In genomic region chr3:145962411-145962810, GRCm38 (mm10) we compare ENCODE assay signal across 14 mouse cellular contexts. TPM values are rescaled to one million over a fixed set of nuclear protein-coding genes. Genes with fewer than 3 reads are reported as not detected.
DNase-seq lines count a peak whose midpoint lies in the region; ATAC-seq lines count a peak whose summit lies in the region.
"Had no signal": no experiment of that assay in that cellular context is flagged by ENCODE, and none has a peak within 500 bp of the region (broad histone marks: within the 10 kb centered on the region; RNA-seq: fewer than 3 reads in every experiment).

No protein-coding gene starts in this region.

- intact Hi-C loops in gastrocnemius, postnatal 36 days (cut with DNase I): no loop called here

- H3K4me2 ChIP-seq in heart, embryonic 14.5 days (ENCODE audit: low read length): no peak overlapping the region
- H3K4me2 ChIP-seq in limb, embryonic 12.5 days: peak overlapping the region; percentile 42
- 0 out of 2 replicates have a peak overlapping the region, but pooled peaks have one; percentile 23 for H3K4me2 ChIP-seq in kidney, embryonic 15.5 days

- no peak overlapping the region for H3K4me3 ChIP-seq in heart, embryonic 14.5 days (ENCODE audit: control insufficient read depth in 1 of 2, insufficient read depth in 1 of 2, low read depth in 1 of 2, low read length in 2 of 2)
- no peak overlapping the region for H3K4me3 ChIP-seq in limb, embryonic 12.5 days (replicated peaks)
- H3K4me3 ChIP-seq in limb, embryonic 10.5 days: no peak overlapping the region
- no peak overlapping the region for H3K4me3 ChIP-seq in kidney, embryonic 15.5 days (replicated peaks)
- H3K4me3 ChIP-seq: hindbrain, embryonic 15.5 days; neural tube, embryonic 13.5 days had no signal

- 41% methylated on average over 9 of the region's 9 CpGs for WGBS in heart, embryonic 14.5 days
- 10% methylated on average over 9 of the region's 9 CpGs for WGBS in limb, embryonic 12.5 days
- 15% methylated on average over 9 of the region's 9 CpGs for WGBS in limb, embryonic 10.5 days
- WGBS in kidney, embryonic 15.5 days: 27% methylated on average over 9 of the region's 9 CpGs

- H3K27me3 ChIP-seq in heart, embryonic 14.5 days (ENCODE audit: control insufficient read depth, insufficient read depth, low read length): no peaks in the 10 kb centered on the region
- peaks cover 40% of the 10 kb centered on the region for H3K27me3 ChIP-seq in limb, embryonic 12.5 days
- H3K27me3 ChIP-seq in limb, embryonic 10.5 days (ENCODE audit: low read depth, poor library complexity, severe bottlenecking): peaks cover 49% of the 10 kb centered on the region
- peaks cover 31% of the 10 kb centered on the region for H3K27me3 ChIP-seq in kidney, embryonic 15.5 days

- H3K27ac ChIP-seq in heart, embryonic 14.5 days (replicated peaks in 1 of 2; ENCODE audit: control insufficient read depth in 1 of 2, insufficient read depth in 1 of 2, low read depth in 2 of 2, low read length in 2 of 2): peak overlapping the region; percentile 85 to 97
- H3K27ac ChIP-seq in limb, embryonic 12.5 days: no peak overlapping the region
- H3K27ac ChIP-seq in limb, embryonic 10.5 days: no peak overlapping the region
- no peak overlapping the region for H3K27ac ChIP-seq in kidney, embryonic 15.5 days
- H3K27ac ChIP-seq: embryonic facial prominence, embryonic 15.5 days; hindbrain, embryonic 15.5 days; neural tube, embryonic 13.5 days had no signal

- no peaks in the 10 kb centered on the region for H3K36me3 ChIP-seq in heart, embryonic 14.5 days (ENCODE audit: control insufficient read depth, insufficient read depth, low read length)
- H3K36me3 ChIP-seq in limb, embryonic 12.5 days: no peaks in the 10 kb centered on the region
- no peaks in the 10 kb centered on the region for H3K36me3 ChIP-seq in limb, embryonic 10.5 days
- no peaks in the 10 kb centered on the region for H3K36me3 ChIP-seq in kidney, embryonic 15.5 days
- H3K36me3 ChIP-seq: embryonic facial prominence, embryonic 15.5 days; hindbrain, embryonic 15.5 days; neural tube, embryonic 13.5 days had no signal

- no peak for ATAC-seq in heart, embryonic 14.5 days (ENCODE audit: insufficient number of reproducible peaks, insufficient read depth, low FRiP score, low read depth)
- no peak for ATAC-seq in limb, embryonic 12.5 days (ENCODE audit: insufficient number of reproducible peaks, insufficient read depth, low FRiP score, low TSS enrichment, low read depth)
- ATAC-seq in kidney, embryonic 15.5 days (replicated peaks; ENCODE audit: low FRiP score): no peak

- DNase-seq in heart, adult 8-10 months (ENCODE audit: low spot score): no peak
- no peak for DNase-seq in limb, embryonic 10.5 days (ENCODE audit: low spot score)
- peak; percentile 45 for DNase-seq in lung, postnatal 10 days
- no peak for DNase-seq in gastrocnemius, postnatal 36 days
- no peak for DNase-seq in cerebellum, postnatal 10 days
- DNase-seq: adrenal gland, postnatal 10 days; cerebellum, adult 18-20 months; thymus, adult 2 months had no signal

- peaks cover 3% of the 10 kb centered on the region; the same call in 1 of the 2 replicates for H3K9me3 ChIP-seq in heart, embryonic 14.5 days (ENCODE audit: control insufficient read depth, low read length)
- peaks cover 9% of the 10 kb centered on the region; the same call in 1 of the 2 replicates for H3K9me3 ChIP-seq in limb, embryonic 12.5 days
- H3K9me3 ChIP-seq in limb, embryonic 10.5 days (replicated peaks): no peaks in the 10 kb centered on the region; the same call in 1 of the 2 replicates
- H3K9me3 ChIP-seq in kidney, embryonic 15.5 days (replicated peaks): 0 out of 2 replicates have a peak, but pooled peaks cover 4% of the 10 kb centered on the region
- H3K9me3 ChIP-seq: embryonic facial prominence, embryonic 15.5 days; hindbrain, embryonic 15.5 days; neural tube, embryonic 13.5 days had no signal

- peaks cover 30 to 39% of the 10 kb centered on the region in 2 experiments for H3K4me1 ChIP-seq in heart, embryonic 14.5 days (ENCODE audit: control insufficient read depth in 2 of 2, insufficient read depth in 2 of 2, low read length in 2 of 2)
- peaks cover 31% of the 10 kb centered on the region for H3K4me1 ChIP-seq in limb, embryonic 12.5 days (replicated peaks)
- H3K4me1 ChIP-seq in limb, embryonic 10.5 days: peaks cover 21% of the 10 kb centered on the region
- H3K4me1 ChIP-seq in kidney, embryonic 15.5 days: peaks cover 31% of the 10 kb centered on the region

- peak overlapping the region; percentile 56; the same call in 1 of the 2 replicates for H3K9ac ChIP-seq in heart, embryonic 14.5 days (ENCODE audit: low read length)
- H3K9ac ChIP-seq in limb, embryonic 12.5 days (replicated peaks): no peak overlapping the region
- no peak overlapping the region for H3K9ac ChIP-seq in kidney, embryonic 15.5 days
- H3K9ac ChIP-seq: embryonic facial prominence, embryonic 15.5 days; hindbrain, embryonic 15.5 days; neural tube, embryonic 13.5 days had no signal

RNA-seq across cellular contexts. Expression of gene 2410004B18Rik, which starts 24.6 kb away (rescaled TPM):
- 36.9 and 43.1 TPM in 2 replicates for polyA plus RNA-seq in heart, embryonic 14.5 days (2014; fragmentation: Nextera tagmentation; extraction: Ambion mirVana)
- total RNA-seq in heart, adult 8-10 months (2022): 10 to 100 TPM; 13.2 to 21.6 (median 18.0) TPM
- 47.4 and 55.2 TPM in 2 replicates for polyA plus RNA-seq in limb, embryonic 12.5 days (2016; fragmentation: Nextera tagmentation; extraction: Ambion mirVana)
- polyA plus RNA-seq in limb, embryonic 10.5 days (2016; fragmentation: Nextera tagmentation; extraction: Ambion mirVana): 50.1 and 52.4 TPM in 2 replicates
- 50.2 and 52.7 TPM in 2 replicates for polyA plus RNA-seq in kidney, embryonic 15.5 days (2015; fragmentation: Nextera tagmentation; extraction: Ambion mirVana)
- total RNA-seq in gastrocnemius, postnatal 36 days (2021): 10 to 100 TPM; 17.2 to 18.0 TPM

RNA-seq across cellular contexts. Expression of gene Syde2, which starts 25.3 kb away (rescaled TPM):
- 12.7 and 12.8 TPM in 2 replicates for polyA plus RNA-seq in heart, embryonic 14.5 days (2014; fragmentation: Nextera tagmentation; extraction: Ambion mirVana)
- total RNA-seq in heart, adult 8-10 months (2022): 10 to 100 TPM; 16.7 to 21.8 (median 19.0) TPM
- polyA plus RNA-seq in limb, embryonic 12.5 days (2016; fragmentation: Nextera tagmentation; extraction: Ambion mirVana): 2.5 and 3.3 TPM in 2 replicates
- polyA plus RNA-seq in limb, embryonic 10.5 days (2016; fragmentation: Nextera tagmentation; extraction: Ambion mirVana): 1.2 and 1.3 TPM in 2 replicates
- 1.4 and 1.8 TPM in 2 replicates for polyA plus RNA-seq in kidney, embryonic 15.5 days (2015; fragmentation: Nextera tagmentation; extraction: Ambion mirVana)
- under 1 TPM; 0.79 to 0.82 TPM for total RNA-seq in gastrocnemius, postnatal 36 days (2021)

RNA-seq across cellular contexts. Expression of gene Bcl10, which starts 39.8 kb away (rescaled TPM):
- polyA plus RNA-seq in heart, embryonic 14.5 days (2014; fragmentation: Nextera tagmentation; extraction: Ambion mirVana): 40.2 and 44.0 TPM in 2 replicates
- 10 to 100 TPM; 14.9 to 17.6 (median 16.5) TPM for total RNA-seq in heart, adult 8-10 months (2022)
- polyA plus RNA-seq in limb, embryonic 12.5 days (2016; fragmentation: Nextera tagmentation; extraction: Ambion mirVana): 50.8 and 54.6 TPM in 2 replicates
- 44.0 and 45.5 TPM in 2 replicates for polyA plus RNA-seq in limb, embryonic 10.5 days (2016; fragmentation: Nextera tagmentation; extraction: Ambion mirVana)
- polyA plus RNA-seq in kidney, embryonic 15.5 days (2015; fragmentation: Nextera tagmentation; extraction: Ambion mirVana): 52.2 and 53.5 TPM in 2 replicates
- 10 to 100 TPM in 1 of 2 experiments, 1 to 10 TPM in 1; 8.5 to 10.0 TPM for total RNA-seq in gastrocnemius, postnatal 36 days (2021)

Comparison
In these comparisons a context has a peak if more than half of its experiments do, and no peak if none do; other contexts are left out.
1. H3K27ac ChIP-seq: peak in heart, embryonic 14.5 days (2 of 2); none in limb, embryonic 12.5 days (single experiment), limb, embryonic 10.5 days (single experiment) and kidney, embryonic 15.5 days (single experiment).